13 mouse cellular contexts compared by ENCODE assay signal in the genomic region with DNA sequence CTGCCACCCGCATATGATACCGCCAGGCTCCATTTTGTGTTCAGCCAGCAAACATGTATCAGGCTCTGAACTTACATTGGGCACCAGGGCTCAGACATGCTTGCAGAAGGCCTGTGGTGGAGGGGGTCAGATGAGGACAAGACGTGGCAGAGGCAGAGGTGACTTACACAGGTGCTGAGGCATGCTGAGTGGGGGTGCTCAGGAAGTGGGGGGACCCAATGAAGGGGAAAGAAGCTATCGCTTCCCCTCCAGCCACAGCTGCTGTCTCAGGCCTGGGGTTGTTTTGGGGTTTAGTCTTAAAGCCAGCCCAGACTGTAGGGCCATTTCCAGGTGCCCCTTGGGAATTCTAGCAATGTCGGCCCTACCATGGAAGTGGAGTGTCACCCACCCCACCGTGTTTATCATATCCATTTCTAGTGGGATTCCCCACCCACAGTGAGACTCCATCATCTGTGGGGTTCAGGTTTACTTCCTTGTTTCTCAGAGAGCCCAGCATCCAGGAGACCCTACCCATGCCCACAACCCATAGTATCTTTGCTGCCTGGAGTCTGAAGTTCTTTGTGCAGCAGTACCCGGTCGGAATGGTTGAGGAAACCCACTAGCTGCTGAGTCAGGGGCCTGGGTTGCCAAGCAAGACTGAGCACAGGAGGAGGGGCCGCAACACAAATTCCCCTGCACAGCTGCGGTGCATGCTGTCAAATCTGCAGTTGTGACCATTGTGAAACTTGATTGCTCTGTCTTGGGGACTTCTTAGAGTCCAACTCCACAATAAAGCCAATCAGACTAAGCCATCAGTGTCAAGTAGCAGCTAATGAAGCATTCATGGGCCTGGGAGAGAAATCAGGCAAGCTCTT. TPM values are rescaled to one million over a fixed set of nuclear protein-coding genes. Genes with fewer than 3 reads are reported as not detected.
A peak's percentile ranks its signal among the peaks of the same experiment; 100 is the strongest.
DNase-seq lines count a peak whose midpoint lies in the region; ATAC-seq and TF ChIP-seq lines count a peak whose summit lies in the region.
"Had no signal": no experiment of that assay in that cellular context is flagged by ENCODE, and none has a peak within 500 bp of the region (broad histone marks: within the 10 kb centered on the region; RNA-seq: fewer than 3 reads in every experiment).

No protein-coding gene starts in this region.

- H3K9me3 ChIP-seq in neural tube, embryonic 12.5 days, result no peaks in the 10 kb centered on the region
- H3K9me3 ChIP-seq in neural tube, embryonic 13.5 days, result no peaks in the 10 kb centered on the region
- H3K9me3 ChIP-seq in stomach, postnatal 0 days (ENCODE audit: control insufficient read depth, low read length), result no peaks in the 10 kb centered on the region
- H3K9me3 ChIP-seq: heart, embryonic 13.5 days; liver, embryonic 13.5 days had no signal

- no peak for TF ChIP-seq EP300 in stomach, postnatal 0 days (optimal IDR thresholded peaks at IDR 0.05)

- no peak overlapping the region for H3K4me3 ChIP-seq in gastrocnemius, adult 2 months
- no peak overlapping the region for H3K4me3 ChIP-seq in neural tube, embryonic 12.5 days
- H3K4me3 ChIP-seq in neural tube, embryonic 13.5 days, result no peak overlapping the region
- no peak overlapping the region for H3K4me3 ChIP-seq in stomach, postnatal 0 days (ENCODE audit: low read depth, low read length)
- H3K4me3 ChIP-seq: heart, embryonic 13.5 days; liver, embryonic 13.5 days had no signal

- H3K9ac ChIP-seq in neural tube, embryonic 12.5 days, result 0 out of 2 replicates have a peak overlapping the region, but pooled peaks have one; percentile 0
- H3K9ac ChIP-seq in neural tube, embryonic 13.5 days, result no peak overlapping the region
- no peak overlapping the region for H3K9ac ChIP-seq in stomach, postnatal 0 days (ENCODE audit: low read length)
- H3K9ac ChIP-seq: heart, embryonic 13.5 days; liver, embryonic 13.5 days had no signal

- no peak for TF ChIP-seq CTCF in gastrocnemius, adult 2 months (IDR thresholded peaks at IDR 0.05)
- TF ChIP-seq CTCF in stomach, postnatal 0 days (IDR thresholded peaks at IDR 0.05; ENCODE audit: low read depth), result no peak

- no peaks in the 10 kb centered on the region for H3K36me3 ChIP-seq in neural tube, embryonic 12.5 days
- no peaks in the 10 kb centered on the region for H3K36me3 ChIP-seq in neural tube, embryonic 13.5 days
- no peaks in the 10 kb centered on the region for H3K36me3 ChIP-seq in stomach, postnatal 0 days (ENCODE audit: control insufficient read depth, insufficient read depth, low read length)
- H3K36me3 ChIP-seq: heart, embryonic 13.5 days; liver, embryonic 13.5 days had no signal

- H3K27ac ChIP-seq in gastrocnemius, adult 2 months, result no peak overlapping the region
- no peak overlapping the region for H3K27ac ChIP-seq in neural tube, embryonic 12.5 days
- H3K27ac ChIP-seq in neural tube, embryonic 13.5 days (replicated peaks), result 0 out of 2 replicates have a peak overlapping the region, but pooled peaks have one; percentile 33
- no peak overlapping the region for H3K27ac ChIP-seq in stomach, postnatal 0 days (replicated peaks)
- H3K27ac ChIP-seq: heart, embryonic 13.5 days; liver, embryonic 13.5 days had no signal

- intact Hi-C loops in gastrocnemius, adult 2 months (cut with DNase I), result loop anchor here (5.0 kb wide), 1 partner anchor 422 kb away; no protein-coding TSS in a partner anchor
- intact Hi-C loops in gastrocnemius, postnatal 36 days (cut with DNase I), result loop anchor here (5.0 to 10.0 kb wide), 3 partner anchors 37 to 425 kb away; no protein-coding TSS in a partner anchor

- H3K4me2 ChIP-seq in neural tube, embryonic 12.5 days (replicated peaks), result no peak overlapping the region
- H3K4me2 ChIP-seq in neural tube, embryonic 13.5 days, result no peak overlapping the region
- H3K4me2 ChIP-seq in stomach, postnatal 0 days (replicated peaks; ENCODE audit: low read depth), result no peak overlapping the region
- H3K4me2 ChIP-seq: heart, embryonic 13.5 days; liver, embryonic 13.5 days had no signal

- DNase-seq in gastrocnemius, adult 2 months, result peak; percentile 8
- no peak for DNase-seq in gastrocnemius, postnatal 36 days
- no peak for DNase-seq in neural tube, embryonic 10.5 days (ENCODE audit: extremely low spot score, low spot score)
- peak; percentile 74 to 86 for DNase-seq in thymus, postnatal 36 days
- DNase-seq in left cerebral cortex, adult 11 months (ENCODE audit: low spot score), result no peak
- DNase-seq in stomach, postnatal 0 days (ENCODE audit: low spot score), result no peak
- DNase-seq: kidney, adult 18-20 months; liver, embryonic 13.5 days had no signal

- WGBS in neural tube, embryonic 12.5 days, result 73% methylated on average over 10 of the region's 10 CpGs
- 67% methylated on average over 10 of the region's 10 CpGs for WGBS in neural tube, embryonic 13.5 days
- WGBS in stomach, postnatal 0 days, result 77% methylated on average over 10 of the region's 10 CpGs

- ATAC-seq in neural tube, embryonic 12.5 days (ENCODE audit: low FRiP score, low read depth), result no peak
- ATAC-seq in neural tube, embryonic 13.5 days (ENCODE audit: low read depth), result no peak
- ATAC-seq in stomach, postnatal 0 days (ENCODE audit: low FRiP score, low TSS enrichment), result no peak

- H3K27me3 ChIP-seq in neural tube, embryonic 12.5 days (replicated peaks), result no peaks in the 10 kb centered on the region
- no peaks in the 10 kb centered on the region for H3K27me3 ChIP-seq in neural tube, embryonic 13.5 days
- no peaks in the 10 kb centered on the region for H3K27me3 ChIP-seq in stomach, postnatal 0 days (ENCODE audit: control insufficient read depth, insufficient read depth, low read length)
- H3K27me3 ChIP-seq: heart, embryonic 13.5 days; liver, embryonic 13.5 days had no signal

- H3K4me1 ChIP-seq in neural tube, embryonic 12.5 days, result peaks cover 4% of the 10 kb centered on the region; the same call in 1 of the 2 replicates
- peaks cover 23% of the 10 kb centered on the region for H3K4me1 ChIP-seq in neural tube, embryonic 13.5 days (replicated peaks)
- no peaks in the 10 kb centered on the region for H3K4me1 ChIP-seq in stomach, postnatal 0 days (replicated peaks; ENCODE audit: control insufficient read depth, insufficient read depth)
- H3K4me1 ChIP-seq: liver, embryonic 13.5 days had no signal

RNA-seq across cellular contexts. Expression of a gene that starts 10.8 kb away (rescaled TPM):
- total RNA-seq in gastrocnemius, adult 2 months (2021), result not detected
- not detected for total RNA-seq in gastrocnemius, postnatal 36 days (2021)
- polyA plus RNA-seq in neural tube, embryonic 12.5 days (2016; fragmentation: Nextera tagmentation; extraction: Ambion mirVana), result not detected in 2 replicates
- not detected in 2 replicates for polyA plus RNA-seq in neural tube, embryonic 13.5 days (2015; fragmentation: Nextera tagmentation; extraction: Ambion mirVana)
- polyA plus RNA-seq in stomach, postnatal 0 days (2015; fragmentation: Nextera tagmentation; extraction: Ambion mirVana), result 1.1 and 1.2 TPM in 2 replicates
- total RNA-seq: layer of hippocampus, postnatal 25 days had no signal
- polyA plus RNA-seq: cortical plate, adult 2 months; heart, embryonic 13.5 days; liver, embryonic 13.5 days had no signal

RNA-seq across cellular contexts. Expression of a gene that starts 32.1 kb away (rescaled TPM):
- total RNA-seq in gastrocnemius, adult 2 months (2021), result not detected
- total RNA-seq in gastrocnemius, postnatal 36 days (2021), result not detected
- not detected in 2 replicates for polyA plus RNA-seq in neural tube, embryonic 12.5 days (2016; fragmentation: Nextera tagmentation; extraction: Ambion mirVana)
- not detected in 2 replicates for polyA plus RNA-seq in neural tube, embryonic 13.5 days (2015; fragmentation: Nextera tagmentation; extraction: Ambion mirVana)
- polyA plus RNA-seq in stomach, postnatal 0 days (2015; fragmentation: Nextera tagmentation; extraction: Ambion mirVana), result 0.88 and 1.0 TPM in 2 replicates
- total RNA-seq: layer of hippocampus, postnatal 25 days had no signal
- polyA plus RNA-seq: cortical plate, adult 2 months; heart, embryonic 13.5 days; liver, embryonic 13.5 days had no signal

Comparison
In these comparisons a context has a peak if more than half of its experiments do, and no peak if none do; other contexts are left out.
1. DNase-seq: peak in gastrocnemius, adult 2 months (single experiment) and thymus, postnatal 36 days (2 of 2); none in gastrocnemius, postnatal 36 days (0 of 2), neural tube, embryonic 10.5 days (single experiment), left cerebral cortex, adult 11 months (single experiment) and stomach, postnatal 0 days (single experiment).